Mouse (Mus musculus) yolk sac, embryonic 10.5 days (tissue): ENCODE measurements around the gene Lamb3.

ENCODE experiments used
- DNase-seq: peaks from one replicate; pipeline ENCODE4 v3.0.0-alpha.2; 2017; ENCODE audit warnings: low spot score

Gene Lamb3

GRCm38 (mm10) chr1:193346908-193347307 lies 139.4 kb downstream of the Lamb3 start:
- no peak for DNase-seq

- no peak for DNase-seq
Measured at GRCm38 (mm10) chr1:193348261-193348962, 140.9 kb downstream of the Lamb3 start.

- DNase-seq: no peak
Measured at GRCm38 (mm10) chr1:193349702-193350545, 142.4 kb downstream of the Lamb3 start.

- no peak for DNase-seq
Measured at GRCm38 (mm10) chr1:193350546-193350801, 143.0 kb downstream of the Lamb3 start.

- DNase-seq: no peak
Measured at GRCm38 (mm10) chr1:193351583-193351982, 144.1 kb downstream of the Lamb3 start.

- DNase-seq: no peak
Measured at GRCm38 (mm10) chr1:193359199-193359598, 151.7 kb downstream of the Lamb3 start.

- no peak for DNase-seq
Measured at GRCm38 (mm10) chr1:193361181-193361580, 153.7 kb downstream of the Lamb3 start.

- DNase-seq: no peak
Measured at GRCm38 (mm10) chr1:193362078-193362477, 154.6 kb downstream of the Lamb3 start.

- DNase-seq: no peak
Measured at GRCm38 (mm10) chr1:193363801-193364231, 156.3 kb downstream of the Lamb3 start.

- no peak for DNase-seq
Measured at GRCm38 (mm10) chr1:193368055-193368454, 160.6 kb downstream of the Lamb3 start.

- no peak for DNase-seq
Measured at GRCm38 (mm10) chr1:193369091-193369490, 161.6 kb downstream of the Lamb3 start.

- DNase-seq: peak; percentile 42
Measured at GRCm38 (mm10) chr1:193370096-193370495, 162.6 kb downstream of the Lamb3 start, which contains the start of gene Camk1g. TSS of gene Camk1g (minus strand) at chr1:193370298.

GRCm38 (mm10) chr1:193373906-193374413 lies 166.5 kb downstream of the Lamb3 start:
- DNase-seq: no peak

- DNase-seq: peak; percentile 30
Measured at GRCm38 (mm10) chr1:193376478-193377134, 169.1 kb downstream of the Lamb3 start.

- no peak for DNase-seq
Measured at GRCm38 (mm10) chr1:193379634-193380033, 172.1 kb downstream of the Lamb3 start.

- no peak for DNase-seq
Measured at GRCm38 (mm10) chr1:193380877-193381276, 173.4 kb downstream of the Lamb3 start.

GRCm38 (mm10) chr1:193381597-193382404 lies 174.3 kb downstream of the Lamb3 start:
- DNase-seq: peak; percentile 19

- peak; percentile 70 for DNase-seq
Measured at GRCm38 (mm10) chr1:193382435-193382834, 174.9 kb downstream of the Lamb3 start.

GRCm38 (mm10) chr1:193382841-193383462 lies 175.5 kb downstream of the Lamb3 start:
- peak; percentile 64 for DNase-seq

GRCm38 (mm10) chr1:193386136-193386535 lies 178.6 kb downstream of the Lamb3 start:
- peak; percentile 61 for DNase-seq

GRCm38 (mm10) chr1:193387241-193387640 lies 179.7 kb downstream of the Lamb3 start:
- DNase-seq: no peak
